In genomic region chr1:179295626-179296025, GRCm38 (mm10) we compare ENCODE assay signal across 18 mouse cellular contexts.
"Had no signal": no experiment of that assay in that cellular context is flagged by ENCODE, and none has a peak within 500 bp of the region (broad histone marks: within the 10 kb centered on the region; RNA-seq: fewer than 3 reads in every experiment).

No protein-coding gene starts in this region.

- H3K4me3 ChIP-seq: layer of hippocampus, adult 2 months; limb, embryonic 12.5 days; liver, embryonic 13.5 days; megakaryocyte, embryonic 14.5 days; midbrain, embryonic 10.5 days; midbrain, embryonic 13.5 days; myocyte; neural tube, embryonic 13.5 days had no signal

- H3K4me1 ChIP-seq: liver, embryonic 13.5 days; megakaryocyte, embryonic 14.5 days; midbrain, embryonic 10.5 days; midbrain, embryonic 13.5 days had no signal

- H3K4me2 ChIP-seq: limb, embryonic 12.5 days; liver, embryonic 13.5 days; midbrain, embryonic 13.5 days; neural tube, embryonic 13.5 days had no signal

- H3K27ac ChIP-seq: kidney, postnatal 0 days; layer of hippocampus, adult 2 months; limb, embryonic 12.5 days; liver, embryonic 13.5 days; macrophage; midbrain, embryonic 10.5 days; midbrain, embryonic 13.5 days; neural tube, embryonic 13.5 days had no signal

- H3K27me3 ChIP-seq: limb, embryonic 12.5 days; liver, embryonic 13.5 days; megakaryocyte, embryonic 14.5 days; midbrain, embryonic 13.5 days; neural tube, embryonic 13.5 days had no signal

- DNase-seq: kidney, adult 2 months; kidney, postnatal 36 days; layer of hippocampus, adult 9-11 months; liver, embryonic 13.5 days; lung, adult 2 months; retina, postnatal 1 day; thymus, adult 18-20 months; thymus, postnatal 36 days had no signal

- H3K36me3 ChIP-seq: limb, embryonic 12.5 days; liver, embryonic 13.5 days; midbrain, embryonic 10.5 days; midbrain, embryonic 13.5 days; neural tube, embryonic 13.5 days had no signal

- ATAC-seq: midbrain, embryonic 13.5 days; midbrain, embryonic 16.5 days had no signal

- H3K9ac ChIP-seq: limb, embryonic 12.5 days; liver, embryonic 13.5 days; midbrain, embryonic 13.5 days; neural tube, embryonic 13.5 days had no signal

- H3K9me3 ChIP-seq: limb, embryonic 12.5 days; liver, embryonic 13.5 days; midbrain, embryonic 10.5 days; midbrain, embryonic 13.5 days; neural tube, embryonic 13.5 days had no signal
